Mouse (Mus musculus) bone marrow macrophage, adult 2 months (primary cell): ENCODE measurements around the gene Hist1h1b.
"Not testable (repeated sequence)": the region's sequence is repeated elsewhere in the genome, so short reads cannot be mapped to it uniquely, and the experiment has no call there.

Source experiments
- CTCF ChIP-seq: IDR thresholded peaks from 2 replicates; pipeline ENCODE4 v1.5.1; 2012; ENCODE audit warnings: low read depth, mild to moderate bottlenecking, low read length, moderate library complexity
- POLR2A ChIP-seq: IDR thresholded peaks from 2 replicates; pipeline ENCODE4 v1.6.1; 2012; ENCODE audit warnings: mild to moderate bottlenecking, low read depth, low read length, borderline replicate concordance

GRCm38 (mm10) chr13:21812092-21812491 lies 31.7 kb upstream of the Hist1h1b start:
- not testable (repeated sequence) for TF ChIP-seq CTCF, POLR2A
